Mouse (Mus musculus) limb, embryonic 10.5 days (tissue): Measurements from ENCODE around the gene Ttc22. TPM values are rescaled to one million over a fixed set of nuclear protein-coding genes. Genes with fewer than 3 reads are reported as not detected.
A peak's percentile ranks its signal among the peaks of the same experiment; 100 is the strongest.

Source experiments
- DNase-seq: peaks from one replicate; pipeline ENCODE4 v3.0.0-alpha.2; 2017; ENCODE audit warnings: low spot score
- H3K27ac ChIP-seq: fragments of 300-500 bp; sonication (generic); 2 replicates; pipeline ENCODE4 v1.5.1; 2016; ENCODE audit warnings: mild to moderate bottlenecking
- H3K27me3 ChIP-seq: fragments of 300-500 bp; sonication (generic); 2 replicates; pipeline ENCODE4 v1.6.1; 2016; ENCODE audit warnings: low read depth, mild to moderate bottlenecking; ENCODE audit not compliant: poor library complexity, severe bottlenecking
- H3K36me3 ChIP-seq: fragments of 300-500 bp; sonication (generic); 2 replicates; pipeline ENCODE4 v1.6.1; 2016; ENCODE audit warnings: mild to moderate bottlenecking, moderate library complexity
- H3K4me1 ChIP-seq: fragments of 300-500 bp; sonication (generic); 2 replicates; pipeline ENCODE4 v1.6.1; 2016
- H3K4me3 ChIP-seq: fragments of 300-500 bp; sonication (generic); 2 replicates; pipeline ENCODE4 v1.5.1; 2016; ENCODE audit warnings: mild to moderate bottlenecking, moderate library complexity
- H3K9me3 ChIP-seq: fragments of 300-500 bp; sonication (generic); replicated peaks from 2 replicates; pipeline ENCODE4 v1.6.1; 2016; ENCODE audit warnings: mild to moderate bottlenecking
- WGBS: fragments of 180-500 bp; shearing (Covaris S2); methylation state at CpG from one replicate; pipeline ENCODE4 v1.1.7; 2016; 5-methylcytosine and 5-hydroxymethylcytosine counted together
- polyA plus RNA-seq: library from polyadenylated mRNA; unstranded; fragments of >200 nt; fragmentation: Nextera tagmentation; extraction: Ambion mirVana; gene quantifications from 2 replicates; pipeline ENCODE4 v1.2.1, GENCODE M21; 2016

Gene Ttc22
- polyA plus RNA-seq, 1 experiment from 2014 or later: 0.14 TPM

- Histone ChIP-seq H3K27me3 (no peaks in the 10 kb centered on the region), H3K4me3 (no peak overlapping the region), H3K27ac (no peak overlapping the region), H3K9me3 (no peaks in the 10 kb centered on the region), H3K36me3 (peaks cover 15% of the 10 kb centered on the region), H3K4me1 (peaks cover 6% of the 10 kb centered on the region)
- 62% methylated on average over 2 of the region's 2 CpGs for WGBS
- no peak for DNase-seq
Observed at GRCm38 (mm10) chr4:106680955-106681354, 58.7 kb downstream of the Ttc22 start.

GRCm38 (mm10) chr4:106688636-106689296 is 66.5 kb downstream of the Ttc22 start:
- WGBS: 50% methylated on average over 3 of the region's 3 CpGs
- H3K36me3 ChIP-seq: no peaks in the 10 kb centered on the region

More at GRCm38 (mm10) chr4:106688636-106689296, 66.5 kb downstream of the Ttc22 start:
- Histone ChIP-seq H3K4me3 (no peak overlapping the region), H3K9me3 (no peaks in the 10 kb centered on the region), H3K27me3 (peaks cover 8% of the 10 kb centered on the region; the same call in 1 of the 2 replicates), H3K27ac (0 out of 2 replicates have a peak overlapping the region, but pooled peaks have one; percentile 19), H3K4me1 (peaks cover 5% of the 10 kb centered on the region)
- DNase-seq: no peak

Other genes starting within 250 kb of the Ttc22 start
- gene Pcsk9, start 158.1 kb upstream of the Ttc22 start, polyA plus RNA-seq: 2.1 and 2.8 TPM in 2 replicates
- not detected in 2 replicates for gene Bsnd, start 130.1 kb upstream of the Ttc22 start, polyA plus RNA-seq
- 9.8 and 10.1 TPM in 2 replicates for gene Dhcr24, start 61.4 kb upstream of the Ttc22 start, polyA plus RNA-seq
- gene Lexm, start 5.2 kb upstream of the Ttc22 start, polyA plus RNA-seq: 0.15 TPM in 2 replicates
- 18.8 and 20.2 TPM in 2 replicates for gene Pars2, start 28.6 kb downstream of the Ttc22 start, polyA plus RNA-seq
- 110 and 132 TPM in 2 replicates for gene Ttc4, start 56.5 kb downstream of the Ttc22 start, polyA plus RNA-seq
- 0.04 and 0.05 TPM in 2 replicates for gene Mroh7, start 108.5 kb downstream of the Ttc22 start, polyA plus RNA-seq
- 0.09 and 0.13 TPM in 2 replicates for gene Fam151a, start 111.5 kb downstream of the Ttc22 start, polyA plus RNA-seq
- gene Acot11, start 182.6 kb downstream of the Ttc22 start, polyA plus RNA-seq: 9.0 and 10.7 TPM in 2 replicates